Mouse (Mus musculus) limb, embryonic 14.5 days (tissue): ENCODE results near the gene Dnah7a. TPM values are rescaled to one million over a fixed set of nuclear protein-coding genes. Genes with fewer than 3 reads are reported as not detected.
"Not testable (repeated sequence)": the region's sequence is repeated elsewhere in the genome, so short reads cannot be mapped to it uniquely, and the experiment has no call there.

Source experiments
- ATAC-seq: fragments of 200-750 bp; cut with Nextera tagmentation; 2 replicates; pipeline ENCODE4 v1.8.0; 2017; ENCODE audit warnings: low read depth, moderate number of reproducible peaks, moderate TSS enrichment; ENCODE audit not compliant: low FRiP score
- DNase-seq: peaks from one replicate; pipeline ENCODE4 v3.0.0-alpha.2; 2015; ENCODE audit warnings: low spot score
- H3K27ac ChIP-seq: fragments of 300-500 bp; sonication (generic); replicated peaks from 2 replicates; pipeline ENCODE4 v1.5.1; 2014; ENCODE audit warnings: low read depth, mild to moderate bottlenecking, low read length, moderate library complexity, mixed read lengths
- H3K27me3 ChIP-seq: fragments of 300-500 bp; sonication (generic); 2 replicates; pipeline ENCODE4 v1.6.1; 2014; ENCODE audit warnings: low read length, mixed read lengths; ENCODE audit not compliant: control insufficient read depth, insufficient read depth
- H3K36me3 ChIP-seq: fragments of 300-500 bp; sonication (generic); 2 replicates; pipeline ENCODE4 v1.6.1; 2014; ENCODE audit warnings: mild to moderate bottlenecking, low read length, moderate library complexity, mixed read lengths; ENCODE audit not compliant: control insufficient read depth, insufficient read depth
- H3K4me1 ChIP-seq: fragments of 300-500 bp; sonication (generic); 2 replicates; pipeline ENCODE4 v1.6.1; 2014; ENCODE audit warnings: antibody characterized with exemption, low read length, mixed read lengths; ENCODE audit not compliant: control insufficient read depth, insufficient read depth
- H3K4me2 ChIP-seq: fragments of 300-500 bp; sonication (generic); replicated peaks from 2 replicates; pipeline ENCODE4 v1.6.1; 2014; ENCODE audit warnings: low read depth, mild to moderate bottlenecking, low read length, moderate library complexity; ENCODE audit not compliant: severe bottlenecking
- H3K4me3 ChIP-seq: fragments of 300-500 bp; sonication (generic); replicated peaks from 2 replicates; pipeline ENCODE4 v1.5.1; 2014; ENCODE audit warnings: low read length
- H3K9ac ChIP-seq: fragments of 300-500 bp; sonication (generic); 2 replicates; pipeline ENCODE4 v1.6.1; 2014; ENCODE audit warnings: mild to moderate bottlenecking, low read depth, low read length, moderate library complexity; ENCODE audit not compliant: severe bottlenecking
- H3K9me3 ChIP-seq: fragments of 300-500 bp; sonication (generic); 2 replicates; pipeline ENCODE4 v1.6.1; 2016; ENCODE audit warnings: low read length; ENCODE audit not compliant: control insufficient read depth
- POLR2A ChIP-seq: fragments of 200-500 bp; IDR thresholded peaks from 2 replicates; pipeline ENCODE4 v1.8.0; 2012; ENCODE audit warnings: inconsistent platforms, mild to moderate bottlenecking, moderate library complexity, borderline replicate concordance; ENCODE audit not compliant: insufficient read depth, insufficient read length; ENCODE audit errors: extremely low read depth
- WGBS: fragments of 180-500 bp; shearing (Covaris S2); extraction: QIAGEN DNeasy Blood & Tissue Kit; methylation state at CpG from one replicate; pipeline ENCODE4 v1.1.7; 2014; 5-methylcytosine and 5-hydroxymethylcytosine counted together
- polyA plus RNA-seq, 2 experiments: library from polyadenylated mRNA; depleted of rRNA in 1 of 2; stranded (reverse) in 1 of 2; unstranded in 1 of 2; fragments of >200 nt; fragmentation: Nextera tagmentation in 1 of 2; extraction: Ambion mirVana in 1 of 2; gene quantifications; 2 replicates each; pipeline versions ENCODE4 v1.2.1 to v1.2.3; 2012 to 2014

The Dnah7a gene
- polyA plus RNA-seq, 2 experiments = 0.83 to 1.5 TPM

GRCm38 (mm10) chr1:53538356-53538755 is 168.2 kb downstream of the Dnah7a start:
- DNase-seq, H3K4me3 ChIP-seq, H3K4me1 ChIP-seq, H3K9me3 ChIP-seq, H3K27me3 ChIP-seq, H3K27ac ChIP-seq, H3K9ac ChIP-seq, ATAC-seq, H3K4me2 ChIP-seq, H3K36me3 ChIP-seq: not testable (repeated sequence)
- 44% methylated on average over 2 of the region's 2 CpGs for WGBS

GRCm38 (mm10) chr1:53534826-53535225 is 171.8 kb downstream of the Dnah7a start:
- not testable (repeated sequence) for H3K27me3 ChIP-seq, H3K9ac ChIP-seq, H3K36me3 ChIP-seq, ATAC-seq, H3K4me3 ChIP-seq, H3K4me1 ChIP-seq, H3K9me3 ChIP-seq, H3K27ac ChIP-seq, DNase-seq, H3K4me2 ChIP-seq
- 69% methylated on average over 1 of the region's 1 CpGs for WGBS

DNA sequence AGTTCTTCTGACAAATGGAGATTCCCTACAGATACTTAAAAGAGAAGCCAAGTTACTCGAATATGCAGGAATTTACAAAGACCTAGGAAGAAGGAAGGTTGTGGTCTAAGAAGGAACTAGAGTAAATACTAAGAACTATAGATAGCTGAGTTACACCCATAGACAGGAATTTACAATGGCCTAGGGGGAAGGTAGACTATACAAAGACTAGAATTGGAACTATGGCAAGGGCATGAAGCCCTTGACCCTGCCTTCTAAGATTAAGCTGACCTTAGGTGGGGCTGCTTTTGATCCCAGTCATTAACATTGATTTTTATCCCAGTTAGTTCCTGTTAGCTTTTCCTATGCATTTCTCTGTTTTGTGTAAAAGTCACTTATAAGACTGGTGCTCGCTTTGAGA is 180.6 kb downstream of the Dnah7a start:
- not testable (repeated sequence) for H3K4me1 ChIP-seq, H3K9me3 ChIP-seq, H3K27me3 ChIP-seq, H3K4me2 ChIP-seq, DNase-seq, ATAC-seq, H3K27ac ChIP-seq, H3K4me3 ChIP-seq, H3K36me3 ChIP-seq, H3K9ac ChIP-seq
- 76% methylated on average over 2 of the region's 2 CpGs for WGBS

DNA sequence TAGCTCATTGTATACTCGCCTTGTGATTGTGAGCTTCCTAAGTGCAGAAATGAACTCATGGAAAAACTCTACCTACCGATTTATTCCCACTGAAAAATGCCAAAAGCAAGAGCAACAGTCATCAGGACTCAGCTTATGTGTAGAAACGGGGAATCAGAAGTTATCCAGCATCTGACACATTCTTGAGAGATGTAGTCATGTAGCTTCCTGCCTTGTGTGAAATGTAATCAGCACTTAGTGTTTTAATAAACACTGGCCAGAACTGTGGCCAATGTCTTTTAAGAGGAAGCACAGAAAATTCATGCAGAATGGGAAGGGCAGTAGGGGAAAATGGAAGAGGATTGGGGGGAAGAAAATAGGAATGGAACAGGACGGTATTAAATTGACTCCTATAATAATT is 232.9 kb downstream of the Dnah7a start:
- Histone ChIP-seq H3K4me3 (no peak overlapping the region), H3K36me3 (no peaks in the 10 kb centered on the region), H3K4me2 (no peak overlapping the region), H3K9ac (no peak overlapping the region), H3K9me3 (no peaks in the 10 kb centered on the region), H3K27ac (no peak overlapping the region), H3K4me1 (no peaks in the 10 kb centered on the region), H3K27me3 (no peaks in the 10 kb centered on the region)
- TF ChIP-seq POLR2A = no peak
- WGBS = 75% methylated on average over 4 of the region's 4 CpGs
- ATAC-seq (no peak), DNase-seq (no peak)

DNA sequence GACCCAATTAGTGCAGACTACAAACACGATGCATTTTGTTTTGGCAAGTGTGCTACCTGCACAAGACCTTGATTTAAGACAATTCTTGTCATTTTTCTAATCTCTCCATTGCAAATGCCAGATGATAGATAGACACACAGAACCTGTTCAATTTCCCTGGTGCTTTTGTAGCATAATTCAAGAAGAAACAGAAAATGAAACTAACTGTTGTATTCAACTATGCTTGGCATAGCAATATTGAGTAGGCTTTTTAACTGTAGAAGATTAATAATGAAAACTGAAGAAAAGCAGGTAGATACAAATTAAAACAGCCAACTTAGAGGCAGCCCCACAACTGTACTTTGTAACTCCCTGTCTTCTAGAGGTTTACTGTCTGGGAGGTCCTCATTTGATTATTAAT is 234.5 kb downstream of the Dnah7a start:
- not testable (repeated sequence) for H3K4me3 ChIP-seq, H3K36me3 ChIP-seq, ATAC-seq, H3K27me3 ChIP-seq, H3K27ac ChIP-seq, DNase-seq, H3K9me3 ChIP-seq, H3K4me2 ChIP-seq, H3K9ac ChIP-seq, H3K4me1 ChIP-seq
- 61% methylated on average over 1 of the region's 1 CpGs for WGBS

GRCm38 (mm10) chr1:53467325-53467670 is 239.3 kb downstream of the Dnah7a start:
- WGBS = 46% methylated on average over 2 of the region's 2 CpGs

DNA sequence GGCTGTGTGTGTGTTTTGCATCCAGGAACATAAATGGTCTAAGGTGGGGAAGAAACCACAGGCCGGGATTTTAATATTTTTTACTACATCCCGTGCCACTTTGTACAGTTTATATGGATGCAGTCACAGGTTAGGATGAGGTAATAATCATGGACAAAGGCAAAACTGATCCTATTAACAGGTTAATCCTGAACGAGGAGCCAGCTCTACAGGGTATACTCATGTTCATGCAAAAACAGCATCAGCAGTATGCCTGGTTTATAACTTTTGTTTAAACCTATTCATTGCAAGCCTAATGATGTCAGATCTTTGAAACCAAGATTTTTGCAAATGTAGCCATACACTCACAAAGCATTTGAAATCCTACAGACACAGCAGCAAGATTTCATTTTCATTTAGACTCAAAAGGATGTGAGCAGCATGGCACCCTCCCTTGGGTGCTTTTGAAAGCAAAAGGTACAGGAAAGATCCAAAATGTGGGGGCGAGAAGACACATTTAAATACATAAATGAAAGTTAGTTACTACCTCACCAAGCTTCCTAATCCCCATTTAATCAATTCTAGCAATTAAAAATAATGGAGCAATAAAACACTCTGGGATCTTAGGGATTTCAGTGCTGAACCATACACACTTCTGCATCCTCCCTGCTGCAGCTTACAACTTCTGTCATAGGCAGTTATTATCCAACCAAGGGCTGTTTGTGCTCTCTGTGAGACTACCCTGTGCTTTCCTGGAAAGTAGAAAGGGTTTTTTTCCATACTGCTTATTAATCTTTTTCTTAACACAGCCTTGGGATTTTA is 239.9 kb downstream of the Dnah7a start:
- H3K9ac ChIP-seq, H3K36me3 ChIP-seq, H3K9me3 ChIP-seq, H3K4me3 ChIP-seq, H3K4me2 ChIP-seq, H3K4me1 ChIP-seq, DNase-seq, H3K27ac ChIP-seq, H3K27me3 ChIP-seq: not testable (repeated sequence)
- 45% methylated on average over 4 of the region's 4 CpGs for WGBS
- ATAC-seq = 0 out of 2 replicates have a peak, but pooled peaks have one; percentile 37

More at GRCm38 (mm10) chr1:53467325-53467670, 239.3 kb downstream of the Dnah7a start:
- no peak for TF ChIP-seq POLR2A
- Histone ChIP-seq H3K27me3 (no peaks in the 10 kb centered on the region), H3K36me3 (no peaks in the 10 kb centered on the region), H3K9ac (no peak overlapping the region), H3K9me3 (no peaks in the 10 kb centered on the region), H3K4me1 (no peaks in the 10 kb centered on the region), H3K4me2 (no peak overlapping the region), H3K4me3 (no peak overlapping the region), H3K27ac (no peak overlapping the region)
- DNase-seq (no peak), ATAC-seq (no peak)

DNA sequence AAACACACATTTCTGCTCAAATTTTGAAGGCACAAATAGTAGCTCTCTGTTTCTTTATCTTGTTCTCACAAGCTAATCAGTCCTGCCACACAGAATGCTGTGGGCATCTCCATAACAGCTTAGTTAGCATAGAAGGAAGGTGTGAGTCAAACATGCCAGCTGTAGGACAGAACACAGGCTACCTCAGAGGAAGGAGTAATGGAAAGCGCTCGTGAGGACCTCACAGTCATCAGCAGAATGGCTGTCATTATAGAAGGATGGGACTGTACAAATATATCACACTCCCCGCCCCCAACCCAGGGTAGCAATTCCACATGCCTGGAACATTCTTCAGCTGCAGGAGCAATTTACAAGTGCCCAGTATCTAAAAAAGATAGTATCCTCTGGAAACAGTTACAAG is 267.4 kb downstream of the Dnah7a start:
- WGBS = 75% methylated on average over 3 of the region's 3 CpGs
- H3K4me3 ChIP-seq, H3K9ac ChIP-seq, DNase-seq, H3K4me1 ChIP-seq, H3K9me3 ChIP-seq, ATAC-seq, H3K27me3 ChIP-seq, H3K4me2 ChIP-seq, H3K27ac ChIP-seq, H3K36me3 ChIP-seq: not testable (repeated sequence)
